In genomic region chr2:62346771-62347170, GRCm38 (mm10) we compare ENCODE assay signal across 16 mouse cellular contexts.
DNase-seq lines count a peak whose midpoint lies in the region; ATAC-seq and TF ChIP-seq lines count a peak whose summit lies in the region.
"Had no signal": no experiment of that assay in that cellular context is flagged by ENCODE, and none has a peak within 500 bp of the region (broad histone marks: within the 10 kb centered on the region; RNA-seq: fewer than 3 reads in every experiment).

No protein-coding gene starts in this region.

- 6% methylated on average over 1 of the region's 1 CpGs for WGBS in heart, adult 2 months
- WGBS in heart, embryonic 12.5 days, result 21% methylated on average over 1 of the region's 1 CpGs
- WGBS in liver, postnatal 0 days (ENCODE audit: insufficient replicate concordance), result 26% methylated on average over 1 of the region's 1 CpGs

- in situ Hi-C loops in CH12.LX (cut with MboI; ENCODE audit: low pct_ligation_motif_present, low pct_unique_long_range_greater_than_20kb, low sequenced_read_pairs), result no loop called here

- intact Hi-C loops in heart, adult 2 months (cut with DNase I), result loop anchor here (1.0 to 5.0 kb wide), 2 partner anchors 112 to 281 kb away; no protein-coding TSS in a partner anchor

- peak; percentile 67 for TF ChIP-seq CTCF in heart, adult 2 months (IDR thresholded peaks at IDR 0.05)
- peak; percentile 36; the same call in 1 of the 2 replicates for TF ChIP-seq CTCF in liver, postnatal 0 days (IDR thresholded peaks at IDR 0.05; ENCODE audit: low read depth)
- TF ChIP-seq CTCF in CH12.LX (conservative IDR thresholded peaks at IDR 0.05 in 1 of 2, IDR thresholded peaks at IDR 0.05 in 1 of 2; ENCODE audit: low read depth in 2 of 2, low read length in 2 of 2), result peak in 1 of 2 experiments; percentile 59; a peak in 2 of 4 replicates

- no peak overlapping the region for H3K27ac ChIP-seq in heart, adult 2 months
- no peak overlapping the region for H3K27ac ChIP-seq in heart, embryonic 12.5 days (ENCODE audit: poor library complexity, severe bottlenecking)
- no peak overlapping the region for H3K27ac ChIP-seq in liver, postnatal 0 days (ENCODE audit: low read depth)
- H3K27ac ChIP-seq in CH12.LX (ENCODE audit: insufficient read depth, low read depth), result no peak overlapping the region
- H3K27ac ChIP-seq: embryonic facial prominence, embryonic 15.5 days; forebrain, embryonic 15.5 days; liver, embryonic 12.5 days had no signal

- no peaks in the 10 kb centered on the region for H3K4me1 ChIP-seq in heart, adult 2 months (ENCODE audit: control insufficient read depth, insufficient read depth, low read length)
- H3K4me1 ChIP-seq in heart, embryonic 12.5 days (replicated peaks), result no peaks in the 10 kb centered on the region
- no peaks in the 10 kb centered on the region for H3K4me1 ChIP-seq in liver, postnatal 0 days (ENCODE audit: insufficient read depth)
- H3K4me1 ChIP-seq in CH12.LX (ENCODE audit: control insufficient read depth in 1 of 2, insufficient read depth in 2 of 2), result peaks cover 3 to 19% of the 10 kb centered on the region in 2 experiments; a peak in 2 of 4 replicates
- H3K4me1 ChIP-seq: embryonic facial prominence, embryonic 15.5 days; liver, embryonic 12.5 days; megakaryocyte, embryonic 14.5 days had no signal

- H3K9ac ChIP-seq in heart, adult 2 months (ENCODE audit: low read depth, low read length), result no peak overlapping the region
- H3K9ac ChIP-seq in heart, embryonic 12.5 days, result no peak overlapping the region
- H3K9ac ChIP-seq in liver, postnatal 0 days (replicated peaks), result no peak overlapping the region
- H3K9ac ChIP-seq in CH12.LX (ENCODE audit: insufficient read depth, low read depth), result no peak overlapping the region
- H3K9ac ChIP-seq: embryonic facial prominence, embryonic 15.5 days; forebrain, embryonic 15.5 days; liver, embryonic 12.5 days had no signal

- peak; percentile 60 for TF ChIP-seq RAD21 in CH12.LX (IDR thresholded peaks at IDR 0.05; ENCODE audit: low read depth, low read length)

- no peak for TF ChIP-seq POLR2A in heart, adult 2 months (IDR thresholded peaks at IDR 0.05; ENCODE audit: insufficient read depth, low read depth, low read length)
- no peak for TF ChIP-seq POLR2A in CH12.LX (IDR thresholded peaks at IDR 0.05; ENCODE audit: low read depth, low read length)

- no peak overlapping the region for H3K4me3 ChIP-seq in heart, adult 2 months
- no peak overlapping the region for H3K4me3 ChIP-seq in heart, embryonic 12.5 days
- no peak overlapping the region for H3K4me3 ChIP-seq in liver, postnatal 0 days (ENCODE audit: low read depth, low read length)
- H3K4me3 ChIP-seq in CH12.LX (replicated peaks in 1 of 3; ENCODE audit: low read depth in 2 of 3, low read length in 2 of 3, poor library complexity in 1 of 3), result no peak overlapping the region
- H3K4me3 ChIP-seq: embryonic facial prominence, embryonic 15.5 days; forebrain, embryonic 15.5 days; liver, embryonic 12.5 days; megakaryocyte, embryonic 14.5 days had no signal

- no peak for ATAC-seq in heart, embryonic 12.5 days (ENCODE audit: insufficient number of reproducible peaks, low FRiP score)
- no peak for ATAC-seq in liver, postnatal 0 days
- ATAC-seq: forebrain, embryonic 15.5 days; liver, embryonic 12.5 days had no signal

- no peaks in the 10 kb centered on the region for H3K9me3 ChIP-seq in heart, embryonic 12.5 days (replicated peaks)
- no peaks in the 10 kb centered on the region for H3K9me3 ChIP-seq in liver, postnatal 0 days (ENCODE audit: low read length)
- H3K9me3 ChIP-seq in CH12.LX (replicated peaks; ENCODE audit: low read length), result no peaks in the 10 kb centered on the region
- H3K9me3 ChIP-seq: embryonic facial prominence, embryonic 15.5 days; forebrain, embryonic 15.5 days; liver, embryonic 12.5 days; megakaryocyte, embryonic 14.5 days had no signal

- TF ChIP-seq EP300 in heart, adult 2 months (IDR thresholded peaks at IDR 0.05; ENCODE audit: insufficient read depth, low read depth, low read length), result no peak
- TF ChIP-seq EP300 in liver, postnatal 0 days (IDR thresholded peaks at IDR 0.05; ENCODE audit: low read depth), result no peak
- TF ChIP-seq EP300 in CH12.LX (IDR thresholded peaks at IDR 0.05; ENCODE audit: low read length), result no peak

- H3K27me3 ChIP-seq in heart, adult 2 months (ENCODE audit: control insufficient read depth, insufficient read depth, low read length), result no peaks in the 10 kb centered on the region
- H3K27me3 ChIP-seq in heart, embryonic 12.5 days (replicated peaks), result no peaks in the 10 kb centered on the region
- H3K27me3 ChIP-seq in liver, postnatal 0 days (ENCODE audit: insufficient read depth, low read length), result no peaks in the 10 kb centered on the region
- no peaks in the 10 kb centered on the region for H3K27me3 ChIP-seq in CH12.LX (replicated peaks)
- H3K27me3 ChIP-seq: embryonic facial prominence, embryonic 15.5 days; forebrain, embryonic 15.5 days; liver, embryonic 12.5 days; megakaryocyte, embryonic 14.5 days had no signal

- H3K36me3 ChIP-seq in heart, adult 2 months (ENCODE audit: control insufficient read depth, insufficient read depth, low read length), result no peaks in the 10 kb centered on the region
- H3K36me3 ChIP-seq in heart, embryonic 12.5 days, result no peaks in the 10 kb centered on the region
- H3K36me3 ChIP-seq in liver, postnatal 0 days (replicated peaks; ENCODE audit: insufficient read depth, low read length), result no peaks in the 10 kb centered on the region; the same call in 1 of the 2 replicates
- no peaks in the 10 kb centered on the region for H3K36me3 ChIP-seq in CH12.LX (replicated peaks in 1 of 2; ENCODE audit: control insufficient read depth in 1 of 2, insufficient read depth in 1 of 2, low read length in 1 of 2)
- H3K36me3 ChIP-seq: embryonic facial prominence, embryonic 15.5 days; forebrain, embryonic 15.5 days; liver, embryonic 12.5 days had no signal

- H3K4me2 ChIP-seq in heart, embryonic 12.5 days, result no peak overlapping the region
- no peak overlapping the region for H3K4me2 ChIP-seq in liver, postnatal 0 days (ENCODE audit: low read depth, low read length)
- no peak overlapping the region for H3K4me2 ChIP-seq in CH12.LX (ENCODE audit: insufficient read depth, low read depth, poor library complexity, severe bottlenecking)
- H3K4me2 ChIP-seq: embryonic facial prominence, embryonic 15.5 days; forebrain, embryonic 15.5 days; liver, embryonic 12.5 days had no signal

- dilution Hi-C loops in CH12.LX (cut with MboI; ENCODE audit: extremely low pct_ligation_motif_present, extremely low pct_unique_long_range_greater_than_20kb, low sequenced_read_pairs), result no loop called here

- no peak for DNase-seq in heart, adult 2 months
- DNase-seq in liver, postnatal 0 days, result no peak
- DNase-seq in liver (no peak), CH12.LX (ENCODE audit: extremely low read depth) (peak; percentile 19)
- peak; percentile 36 for DNase-seq in retina, embryonic 14.5 days (ENCODE audit: low spot score)
- DNase-seq in neural tube, embryonic 10.5 days (ENCODE audit: extremely low spot score, low spot score), result no peak
- DNase-seq in urinary bladder, postnatal 14 days (ENCODE audit: low spot score), result no peak
- DNase-seq: adrenal gland, postnatal 25 days; cerebellum, postnatal 36 days; gastrocnemius, postnatal 14 days; kidney, postnatal 36 days had no signal

- no peaks in the 10 kb centered on the region for H3K79me2 ChIP-seq in heart, adult 2 months (replicated peaks; ENCODE audit: control insufficient read depth, insufficient read depth, low read length)
- no peaks in the 10 kb centered on the region for H3K79me2 ChIP-seq in CH12.LX (replicated peaks; ENCODE audit: control insufficient read depth, extremely low read depth, insufficient read depth, poor library complexity, severe bottlenecking)

TF ChIP-seq in CH12.LX, 34 proteins besides CTCF, POLR2A, EP300 and RAD21:
- TF ChIP-seq SMC3 (IDR thresholded peaks at IDR 0.05; ENCODE audit: low read depth, low read length) (peak; percentile 69), ELF1 (IDR thresholded peaks at IDR 0.05; ENCODE audit: low read depth, low read length) (no peak), ZNF384 (IDR thresholded peaks at IDR 0.05; ENCODE audit: low read depth, low read length) (peak; percentile 38)

Comparison
In these comparisons a context has a peak if more than half of its experiments do, and no peak if none do; other contexts are left out.
1. DNase-seq: peak in CH12.LX (single experiment) and retina, embryonic 14.5 days (single experiment); none in heart, adult 2 months (0 of 2), liver, postnatal 0 days (single experiment), liver (single experiment), neural tube, embryonic 10.5 days (single experiment) and urinary bladder, postnatal 14 days (single experiment).